Mouse (Mus musculus) midbrain, postnatal 0 days (tissue): ENCODE measurements at regions not wholly inside any gene's neighbourhood (a gene's known extent, or its start where the extent isn't known, plus 50 kb on each side); places are given as distances from the start of the nearest gene placed in this dataset.
A peak's percentile ranks its signal among the peaks of the same experiment; 100 is the strongest.

ENCODE experiments used
- ATAC-seq: fragments of 200-750 bp; cut with Nextera tagmentation; 2 replicates; pipeline ENCODE4 v1.8.0; 2017; ENCODE audit warnings: moderate number of reproducible peaks, mild to moderate bottlenecking, moderate TSS enrichment, moderate library complexity; ENCODE audit not compliant: low FRiP score
- DNase-seq: peaks from one replicate; pipeline ENCODE4 v3.0.0-alpha.2; 2015; ENCODE audit warnings: low spot score
- H3K27ac ChIP-seq: fragments of 300-500 bp; sonication (generic); 2 replicates; pipeline ENCODE4 v1.5.1; 2014; ENCODE audit warnings: low read depth, mild to moderate bottlenecking, low read length, mixed read lengths
- H3K27me3 ChIP-seq: fragments of 300-500 bp; sonication (generic); 2 replicates; pipeline ENCODE4 v1.6.1; 2014; ENCODE audit warnings: low read length, control low read depth, mixed read lengths; ENCODE audit not compliant: insufficient read depth
- H3K36me3 ChIP-seq: fragments of 300-500 bp; sonication (generic); 2 replicates; pipeline ENCODE4 v1.6.1; 2014; ENCODE audit warnings: low read length, control low read depth, mixed read lengths; ENCODE audit not compliant: insufficient read depth
- H3K4me1 ChIP-seq: fragments of 300-500 bp; sonication (generic); 2 replicates; pipeline ENCODE4 v1.6.1; 2014; ENCODE audit warnings: mild to moderate bottlenecking, control low read depth, antibody characterized with exemption, low read length, mixed read lengths; ENCODE audit not compliant: insufficient read depth
- H3K4me2 ChIP-seq: fragments of 300-500 bp; sonication (generic); 2 replicates; pipeline ENCODE4 v1.6.1; 2014; ENCODE audit warnings: low read depth, mild to moderate bottlenecking, low read length, mixed read lengths; ENCODE audit not compliant: poor library complexity, severe bottlenecking
- H3K4me3 ChIP-seq: fragments of 300-500 bp; sonication (generic); 2 replicates; pipeline ENCODE4 v1.5.1; 2014; ENCODE audit warnings: low read depth, mild to moderate bottlenecking, low read length, moderate library complexity
- H3K9ac ChIP-seq: fragments of 300-500 bp; sonication (generic); replicated peaks from 2 replicates; pipeline ENCODE4 v1.6.1; 2014; ENCODE audit warnings: mild to moderate bottlenecking, low read length, moderate library complexity, mixed read lengths; ENCODE audit not compliant: poor library complexity, severe bottlenecking
- H3K9me3 ChIP-seq: fragments of 300-500 bp; sonication (generic); 2 replicates; pipeline ENCODE4 v1.6.1; 2016; ENCODE audit warnings: low read length, control low read depth
- CTCF ChIP-seq: IDR thresholded peaks from 2 replicates; pipeline ENCODE4 v1.5.1; 2016; ENCODE audit warnings: antibody characterized with exemption, mild to moderate bottlenecking
- WGBS: fragments of 180-500 bp; shearing (Covaris S2); extraction: QIAGEN DNeasy Blood & Tissue Kit; methylation state at CpG from one replicate; pipeline ENCODE4 v1.1.7; 2014; 5-methylcytosine and 5-hydroxymethylcytosine counted together

- no peaks in the 10 kb centered on the region for H3K36me3 ChIP-seq
- no peaks in the 10 kb centered on the region for H3K27me3 ChIP-seq
- H3K4me2 ChIP-seq, result no peak overlapping the region
- DNase-seq, result no peak
- ATAC-seq, result no peak
- H3K9me3 ChIP-seq, result no peaks in the 10 kb centered on the region
- no peak for TF ChIP-seq CTCF
- H3K9ac ChIP-seq, result no peak overlapping the region
- no peak overlapping the region for H3K4me3 ChIP-seq
- no peak overlapping the region for H3K27ac ChIP-seq
- 98% methylated on average over 2 of the region's 2 CpGs for WGBS
- no peaks in the 10 kb centered on the region for H3K4me1 ChIP-seq
These were observed 317.3 kb upstream of the Jarid2 start for GRCm38 (mm10) chr13:44411781-44412496.

- H3K9ac ChIP-seq, result no peak overlapping the region
- H3K4me2 ChIP-seq, result no peak overlapping the region
- H3K4me3 ChIP-seq, result no peak overlapping the region
- H3K27ac ChIP-seq, result no peak overlapping the region
- no peak for ATAC-seq
- no peak for DNase-seq
- H3K36me3 ChIP-seq, result no peaks in the 10 kb centered on the region
- H3K4me1 ChIP-seq, result no peaks in the 10 kb centered on the region
- 81% methylated on average over 9 of the region's 9 CpGs for WGBS
- no peaks in the 10 kb centered on the region for H3K27me3 ChIP-seq
- H3K9me3 ChIP-seq, result no peaks in the 10 kb centered on the region
- no peak for TF ChIP-seq CTCF
These were observed 316.0 kb upstream of the Jarid2 start for GRCm38 (mm10) chr13:44413305-44413704.

- 82% methylated on average over 7 of the region's 7 CpGs for WGBS
- no peaks in the 10 kb centered on the region for H3K9me3 ChIP-seq
- no peak overlapping the region for H3K4me2 ChIP-seq
- H3K27me3 ChIP-seq, result no peaks in the 10 kb centered on the region
- TF ChIP-seq CTCF, result no peak
- H3K36me3 ChIP-seq, result no peaks in the 10 kb centered on the region
- no peak overlapping the region for H3K9ac ChIP-seq
- no peaks in the 10 kb centered on the region for H3K4me1 ChIP-seq
- ATAC-seq, result no peak
- no peak overlapping the region for H3K4me3 ChIP-seq
- no peak for DNase-seq
- no peak overlapping the region for H3K27ac ChIP-seq
These were observed 313.3 kb upstream of the Jarid2 start for GRCm38 (mm10) chr13:44415971-44416370.

- H3K9me3 ChIP-seq, result no peaks in the 10 kb centered on the region
- WGBS, result 9% methylated on average over 8 of the region's 8 CpGs
- no peak overlapping the region for H3K27ac ChIP-seq
- H3K4me3 ChIP-seq, result no peak overlapping the region
- no peak for TF ChIP-seq CTCF
- DNase-seq (peak; percentile 34), ATAC-seq (no peak)
- no peak overlapping the region for H3K4me2 ChIP-seq
- no peaks in the 10 kb centered on the region for H3K27me3 ChIP-seq
- H3K4me1 ChIP-seq, result no peaks in the 10 kb centered on the region
- H3K36me3 ChIP-seq, result no peaks in the 10 kb centered on the region
- no peak overlapping the region for H3K9ac ChIP-seq
These were observed 312.3 kb upstream of the Jarid2 start for GRCm38 (mm10) chr13:44416986-44417385.

- Histone ChIP-seq H3K4me3 (no peak overlapping the region), H3K4me2 (no peak overlapping the region), H3K9ac (no peak overlapping the region), H3K27ac (no peak overlapping the region), H3K36me3 (no peaks in the 10 kb centered on the region), H3K9me3 (no peaks in the 10 kb centered on the region), H3K27me3 (no peaks in the 10 kb centered on the region), H3K4me1 (no peaks in the 10 kb centered on the region)
- WGBS, result 72% methylated on average over 8 of the region's 8 CpGs
- no peak for TF ChIP-seq CTCF
- DNase-seq (no peak), ATAC-seq (no peak)
These were observed 310.2 kb upstream of the Jarid2 start for GRCm38 (mm10) chr13:44419056-44419455.

- WGBS, result 26% methylated on average over 15 of the region's 15 CpGs
- Histone ChIP-seq H3K9me3 (no peaks in the 10 kb centered on the region), H3K4me1 (no peaks in the 10 kb centered on the region)
These were observed 309.6 kb upstream of the Jarid2 start for GRCm38 (mm10) chr13:44419472-44420226.

More at GRCm38 (mm10) chr13:44419472-44420226, 309.6 kb upstream of the Jarid2 start:
- H3K9ac ChIP-seq, result no peak overlapping the region
- H3K4me2 ChIP-seq, result peak overlapping the region; percentile 9; the same call in 1 of the 2 replicates
- H3K36me3 ChIP-seq, result no peaks in the 10 kb centered on the region
- H3K27me3 ChIP-seq, result no peaks in the 10 kb centered on the region
- no peak for DNase-seq
- no peak for TF ChIP-seq CTCF
- no peak overlapping the region for H3K27ac ChIP-seq
- no peak overlapping the region for H3K4me3 ChIP-seq
- ATAC-seq, result no peak
